Mouse (Mus musculus) naive thymus-derived CD4-positive, alpha-beta T cell, adult 2 months (primary cell): ENCODE measurements at regions not wholly inside any gene's neighbourhood (a gene's known extent, or its start where the extent isn't known, plus 50 kb on each side); places are given as distances from the start of the nearest gene placed in this dataset.
A peak's percentile ranks its signal among the peaks of the same experiment; 100 is the strongest.

Source experiments
- DNase-seq: peaks from one replicate; pipeline ENCODE4 v3.0.0-alpha.2; 2011; ENCODE audit warnings: low read depth

DNA sequence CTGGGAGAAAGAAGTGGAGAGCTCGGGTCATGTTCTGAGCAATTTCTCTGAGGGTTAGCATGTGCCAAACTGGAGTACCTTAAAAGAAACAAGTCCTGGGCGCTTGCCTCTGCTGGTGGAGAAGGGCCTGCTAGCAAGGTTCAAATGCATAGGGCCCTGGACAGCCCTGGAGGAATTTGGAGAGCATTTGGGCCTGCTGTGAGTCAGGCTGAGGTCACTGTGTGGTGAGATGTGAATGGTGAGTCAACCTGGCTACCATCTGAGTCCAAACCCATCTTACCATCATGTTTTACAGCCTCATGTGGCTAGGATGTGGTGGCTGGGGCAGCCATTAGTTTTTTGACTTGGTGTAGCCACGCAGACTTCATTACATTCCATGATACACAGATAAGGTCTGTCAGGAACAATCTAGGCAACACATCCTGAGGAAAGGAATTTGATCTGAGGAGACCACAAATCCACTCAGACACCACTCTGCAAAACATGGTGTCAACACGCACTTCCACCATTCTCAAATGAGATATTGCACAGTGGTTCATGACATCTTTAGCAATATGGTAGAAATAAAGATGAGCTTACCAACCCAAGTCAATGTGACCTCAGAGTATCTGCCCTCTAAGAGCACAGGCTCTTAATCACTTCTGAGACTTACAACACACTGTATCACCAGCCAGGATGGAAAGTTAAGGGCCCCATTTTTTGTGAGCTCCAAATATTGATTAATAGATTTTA, 83.1 kb downstream of the Thbs2 start:
- DNase-seq: no peak

DNA sequence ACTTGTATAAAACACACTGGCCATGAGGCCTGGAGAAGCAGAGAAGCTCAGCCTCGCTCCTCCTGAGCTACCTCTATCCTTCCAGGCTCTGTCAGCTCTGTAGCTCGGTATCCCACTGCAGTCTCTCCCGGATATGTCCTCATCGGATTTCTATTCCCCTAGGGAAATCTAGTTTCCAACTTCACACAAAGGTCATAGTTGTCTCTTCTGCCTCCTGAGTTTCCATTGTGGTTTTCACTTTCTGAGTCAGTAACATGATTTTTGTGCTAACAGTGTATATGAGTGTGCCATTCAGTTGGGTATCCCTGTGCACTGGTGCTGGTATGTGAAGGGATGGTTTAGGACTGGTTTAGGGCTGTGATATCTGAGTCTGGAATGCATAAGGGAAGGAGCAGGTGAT, 85.2 kb downstream of the Thbs2 start:
- no peak for DNase-seq

DNA sequence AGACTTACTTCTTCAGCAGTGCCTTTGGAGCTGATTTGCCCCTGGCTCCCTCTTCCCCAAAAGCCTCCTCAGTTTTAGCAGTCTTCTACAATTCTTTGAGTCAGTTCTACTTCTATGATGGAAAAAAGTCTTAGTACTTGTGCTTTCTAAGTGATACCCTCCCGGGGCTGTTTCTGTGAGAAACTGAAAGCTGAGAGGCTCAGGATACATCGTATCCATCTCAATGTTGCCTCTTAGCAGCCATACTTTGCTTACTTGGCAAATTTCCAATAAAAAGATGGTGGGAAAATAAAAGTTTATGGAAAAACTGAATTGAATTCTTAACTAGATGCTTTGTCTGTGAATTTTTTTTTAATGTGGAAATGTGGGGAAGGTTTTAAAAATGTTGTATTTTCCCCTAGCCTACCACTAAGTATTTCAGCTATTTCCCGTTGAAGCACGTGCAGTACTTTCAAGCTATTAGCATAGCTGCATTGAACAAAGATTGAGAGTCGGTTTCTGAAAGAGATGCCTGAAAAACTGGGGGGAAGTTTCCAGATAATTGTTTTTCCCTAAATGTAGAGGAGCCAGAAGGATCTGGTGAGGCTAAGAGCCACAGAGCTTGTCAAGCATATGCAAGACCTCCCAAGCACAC, 87.6 kb downstream of the Thbs2 start:
- no peak for DNase-seq

DNA sequence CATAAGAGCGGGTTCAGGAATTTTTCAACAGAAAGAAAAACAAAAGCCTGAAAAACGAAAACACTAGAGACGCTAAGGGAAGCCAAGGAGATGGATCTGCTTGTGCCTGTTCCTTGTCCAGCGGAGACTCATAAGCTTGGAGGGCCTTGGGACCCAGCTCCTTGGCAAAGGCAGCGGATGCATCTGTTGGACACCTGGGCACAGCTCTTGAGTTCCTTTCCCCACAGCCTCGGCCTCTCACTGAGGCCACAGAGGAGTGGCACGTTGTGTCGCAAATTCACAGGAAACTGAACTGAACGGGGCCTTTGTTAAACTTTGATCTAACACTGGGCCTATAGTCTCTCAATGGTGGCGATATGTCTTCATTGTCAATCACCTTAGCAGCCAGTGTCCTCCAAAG, 94.4 kb downstream of the Thbs2 start:
- DNase-seq: no peak

- no peak for DNase-seq
These were observed 97.6 kb downstream of the Thbs2 start for GRCm38 (mm10) chr17:14596470-14596869.

DNA sequence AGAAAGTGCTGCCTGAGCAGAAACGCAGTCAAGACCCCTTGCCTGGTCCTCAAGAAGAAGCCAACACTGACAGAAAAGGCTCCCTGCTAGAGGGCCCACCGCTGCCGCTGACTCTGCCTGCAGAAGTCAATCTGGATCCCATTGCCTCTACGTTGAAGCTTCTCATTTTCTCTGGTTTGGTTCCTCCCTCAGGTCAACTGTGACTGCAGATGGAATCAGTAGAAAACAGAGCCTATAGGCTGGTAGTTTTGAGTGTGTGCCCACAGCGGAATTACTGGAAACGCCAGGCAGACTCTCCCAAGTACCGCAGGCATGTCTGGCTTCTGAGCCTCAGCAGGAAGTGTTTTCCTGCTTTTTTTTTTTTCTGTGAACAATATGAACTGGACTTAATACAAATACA, 98.5 kb downstream of the Thbs2 start:
- DNase-seq: no peak

DNA sequence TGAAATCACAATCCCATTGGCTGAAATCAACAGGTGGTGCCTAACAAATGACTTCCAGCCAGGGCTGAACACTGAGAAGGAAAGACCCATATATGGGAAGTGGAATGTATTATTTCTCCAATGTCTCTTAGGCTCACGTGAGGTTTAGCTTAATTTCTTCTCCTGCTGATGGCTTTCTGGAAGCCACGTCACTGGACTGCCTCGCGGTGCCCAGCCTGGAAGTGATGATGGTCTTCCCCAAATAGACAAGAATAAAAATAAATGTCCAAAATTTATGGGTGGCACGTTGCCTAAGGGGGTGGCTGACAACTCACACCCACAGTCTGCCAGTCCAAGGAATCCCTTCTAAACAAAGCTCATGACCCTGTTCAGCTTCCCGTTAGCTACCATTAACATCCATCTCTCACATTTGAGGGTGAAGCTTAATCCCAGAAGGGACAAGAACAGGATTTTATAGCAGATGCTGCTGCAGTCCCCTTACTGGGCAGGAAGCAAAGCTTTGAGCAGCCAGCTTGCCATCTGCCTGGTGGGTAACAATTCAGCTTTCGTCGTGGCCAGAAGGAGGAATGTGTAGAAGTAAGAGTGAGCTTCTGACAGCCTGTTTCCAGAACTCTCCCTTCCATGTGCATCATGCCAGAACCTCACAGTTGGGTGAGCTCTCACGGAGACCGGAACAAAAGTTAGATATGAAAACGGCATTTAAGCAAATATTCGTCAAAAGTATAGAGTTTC, 105.8 kb downstream of the Thbs2 start:
- no peak for DNase-seq

DNA sequence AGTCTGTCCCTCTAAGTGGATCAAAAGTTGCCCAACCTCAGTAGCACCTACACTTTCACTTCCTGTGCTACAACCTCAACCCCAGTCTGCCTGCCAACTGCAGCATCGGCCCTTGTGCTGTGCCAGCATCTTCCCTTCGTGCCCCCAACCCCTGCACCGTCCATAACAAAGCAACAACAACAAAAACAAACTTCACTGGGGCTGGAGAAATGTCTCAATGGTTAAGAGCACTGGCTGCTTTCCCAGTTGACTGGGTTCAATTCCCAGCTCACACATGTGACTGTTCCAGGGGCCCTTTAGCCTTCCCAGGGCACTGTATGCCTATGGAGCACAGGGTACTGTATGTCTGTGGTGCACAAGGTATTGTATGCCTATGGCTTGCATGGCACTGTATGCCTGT, 114.4 kb downstream of the Thbs2 start:
- DNase-seq: no peak

- DNase-seq: no peak
These were observed 115.3 kb downstream of the Thbs2 start for GRCm38 (mm10) chr17:14578721-14579120.

DNA sequence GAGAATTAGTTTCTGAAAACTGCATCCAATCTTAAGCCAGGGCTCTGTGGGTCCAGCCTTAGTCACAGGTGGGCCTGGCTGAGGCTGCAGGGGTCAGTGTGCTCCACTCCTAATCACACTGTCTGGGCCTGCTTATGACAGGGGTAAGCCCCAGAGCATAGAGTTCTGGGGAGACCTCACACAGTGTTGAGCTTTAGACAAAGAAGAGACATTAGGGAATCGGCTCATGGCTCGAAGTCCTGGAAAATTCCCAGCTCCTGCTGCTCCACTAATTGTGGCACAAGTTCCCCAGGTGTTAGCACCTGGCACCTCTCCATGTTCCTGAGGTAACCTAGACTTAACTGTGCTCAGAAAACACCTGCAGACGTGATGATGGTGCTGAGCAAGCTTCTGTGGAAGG, 115.8 kb downstream of the Thbs2 start:
- no peak for DNase-seq

DNA sequence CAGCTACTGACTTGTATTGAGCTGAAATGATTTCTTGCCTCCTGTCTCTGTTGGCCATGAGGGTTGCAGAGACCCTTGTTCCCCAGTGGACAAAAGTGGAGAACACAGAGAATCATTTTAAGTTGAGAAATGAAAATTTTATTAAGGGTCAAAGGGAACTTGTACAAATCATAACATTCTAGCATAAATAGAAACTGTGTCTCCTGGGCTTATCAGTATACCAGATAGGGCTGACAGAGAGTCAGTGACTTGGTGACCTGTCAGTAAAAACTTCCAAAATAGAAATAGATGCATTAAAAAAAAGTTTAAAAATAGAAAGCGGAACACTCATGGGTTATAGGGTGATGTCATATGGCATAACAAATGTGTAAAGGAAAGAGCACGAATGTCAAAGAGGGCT, 117.9 kb downstream of the Thbs2 start:
- DNase-seq: no peak

DNA sequence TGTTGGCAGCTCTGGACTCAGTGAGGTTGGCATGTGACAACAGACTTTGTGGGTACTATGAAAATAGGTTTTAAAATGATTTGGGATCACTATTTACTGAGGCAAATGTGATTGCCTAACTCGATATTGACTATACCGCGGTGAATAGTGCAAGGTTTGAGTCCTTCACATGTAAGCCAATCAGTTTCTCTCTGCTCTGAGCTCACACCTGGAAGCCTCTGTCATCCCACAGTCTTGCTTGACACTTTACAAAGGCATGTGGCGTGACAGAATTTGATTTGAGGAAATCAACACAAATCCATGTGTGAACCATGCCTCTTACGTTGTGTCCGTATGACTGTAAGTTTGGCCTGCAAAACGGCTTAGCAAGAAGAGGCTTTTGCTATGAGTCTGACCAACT, 122.9 kb downstream of the Thbs2 start:
- no peak for DNase-seq

DNA sequence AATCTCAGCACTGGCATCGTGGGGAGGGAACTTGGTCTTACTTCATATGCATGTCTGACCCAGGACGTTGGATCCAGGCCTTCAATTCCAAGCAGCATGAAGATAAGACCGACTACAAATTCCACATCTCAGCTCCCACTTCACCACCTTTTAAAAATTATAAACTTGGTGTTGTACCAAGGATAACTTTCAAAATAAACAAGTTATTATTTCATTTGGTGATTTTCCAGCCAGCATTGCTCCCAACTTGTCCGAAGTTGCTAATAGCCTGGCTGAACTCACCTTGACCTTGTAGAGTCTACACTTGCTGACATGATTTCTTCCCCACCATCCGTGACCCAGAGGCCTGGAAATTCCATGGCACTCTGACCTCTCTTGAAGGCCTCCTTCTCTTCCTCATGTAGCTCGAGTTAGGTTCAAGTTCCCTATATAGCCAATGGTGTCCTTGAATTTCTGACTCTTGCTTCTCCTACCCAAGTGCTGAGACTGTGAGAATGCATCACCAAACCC, 123.7 kb downstream of the Thbs2 start:
- no peak for DNase-seq

GRCm38 (mm10) chr17:14562191-14562590, 131.8 kb downstream of the Thbs2 start:
- no peak for DNase-seq

- DNase-seq: no peak
These were observed 136.8 kb downstream of the Thbs2 start for GRCm38 (mm10) chr17:14557214-14557613.

GRCm38 (mm10) chr17:14553195-14553594, 140.8 kb downstream of the Thbs2 start:
- DNase-seq: no peak

DNA sequence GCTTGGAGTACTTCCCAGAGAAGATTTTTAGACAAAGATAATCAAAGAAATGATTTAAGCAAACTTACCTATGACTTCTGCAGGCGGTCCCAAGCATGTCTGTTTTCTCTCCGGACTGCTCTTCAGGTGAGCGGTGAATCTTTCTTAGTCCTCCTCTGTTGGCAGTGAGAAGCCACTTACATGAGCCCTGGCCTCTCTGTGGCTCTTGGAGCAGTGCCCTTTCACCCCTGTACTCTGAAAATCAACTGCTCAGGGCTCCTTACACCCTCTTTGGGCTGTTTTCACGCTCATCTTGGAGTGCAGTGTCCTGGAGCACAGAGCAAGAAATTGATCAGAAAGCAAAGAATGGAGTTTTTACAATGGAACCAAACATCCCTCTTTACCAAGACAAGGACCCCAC, 142.0 kb downstream of the Thbs2 start:
- DNase-seq: no peak

GRCm38 (mm10) chr17:14551610-14552009, 142.4 kb downstream of the Thbs2 start:
- no peak for DNase-seq

GRCm38 (mm10) chr17:14545822-14546473, 148.1 kb downstream of the Thbs2 start:
- DNase-seq: peak; percentile 2

GRCm38 (mm10) chr17:14544343-14545002, 149.6 kb downstream of the Thbs2 start:
- no peak for DNase-seq

DNA sequence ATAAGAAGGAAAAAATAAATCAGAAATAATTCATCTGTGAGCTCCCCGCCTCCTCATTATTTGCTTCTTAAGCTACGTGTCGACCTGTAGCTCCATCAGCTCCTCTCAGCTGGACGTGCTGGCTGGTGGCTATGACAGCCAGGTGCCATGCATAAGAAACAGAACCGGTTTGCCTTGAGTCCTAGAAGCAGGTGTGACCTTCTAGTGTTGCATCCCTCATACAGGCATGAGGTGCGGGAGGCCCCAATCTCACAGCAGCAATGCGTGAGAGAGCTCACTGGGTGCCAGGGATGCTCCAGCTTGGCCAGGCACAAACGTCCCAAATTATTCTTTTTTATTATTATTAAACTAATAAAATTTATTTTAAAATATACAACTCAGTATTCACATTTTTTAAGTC, 153.0 kb downstream of the Thbs2 start:
- DNase-seq: no peak
